Mouse (Mus musculus) adrenal gland, postnatal 25 days (tissue): Measurements from ENCODE around the gene Rps6ka4. TPM values are rescaled to one million over a fixed set of nuclear protein-coding genes. Genes with fewer than 3 reads are reported as not detected.

Experiments
- microRNA-seq, 2 experiments: library from miRNA; unstranded; fragments of <30 nt; microRNA quantifications; one replicate each; pipeline ENCODE4 v1.2.0; 2021
- total RNA-seq: library from RNA; stranded (reverse); gene quantifications from 2 replicates; pipeline ENCODE4 v1.2.3, GENCODE M21; 2021

Rps6ka4 gene
- total RNA-seq, 1 experiment from 2014 or later, result 38.6 TPM

Small RNA genes within 50 kb of the gene (microRNA-seq; reads per million reads assigned to microRNA genes)
- 0 reads per million in 2 experiments for gene Mir5046

Other genes with a start within 250 kb of the Rps6ka4 start
- gene Ccdc88b, start 17.6 kb upstream of the Rps6ka4 start, total RNA-seq, result 0.62 and 1.1 TPM in 2 replicates
- 95.2 and 108 TPM in 2 replicates for gene Trmt112, start 69.1 kb upstream of the Rps6ka4 start, total RNA-seq
- 196 and 278 TPM in 2 replicates for gene Prdx5, start 69.5 kb upstream of the Rps6ka4 start, total RNA-seq
- gene Esrra, start 81.2 kb upstream of the Rps6ka4 start, total RNA-seq, result 44.2 and 44.6 TPM in 2 replicates
- gene Catsperz, start 84.7 kb upstream of the Rps6ka4 start, total RNA-seq, result not detected in 2 replicates
- 0.12 TPM in 1 of 2 replicates, not detected in the other for gene Kcnk4, start 93.9 kb upstream of the Rps6ka4 start, total RNA-seq
- 44.1 and 53.7 TPM in 2 replicates for gene Bad, start 101.2 kb upstream of the Rps6ka4 start, total RNA-seq
- gene Gpr137, start 101.8 kb upstream of the Rps6ka4 start, total RNA-seq, result 48.7 and 54.8 TPM in 2 replicates
- gene Ppp1r14b, start 134.3 kb upstream of the Rps6ka4 start, total RNA-seq, result 140 and 178 TPM in 2 replicates
- gene Plcb3, start 135.8 kb upstream of the Rps6ka4 start, total RNA-seq, result 49.1 and 59.8 TPM in 2 replicates
- 102 and 139 TPM in 2 replicates for gene Fkbp2, start 139.9 kb upstream of the Rps6ka4 start, total RNA-seq
- gene Vegfb, start 147.0 kb upstream of the Rps6ka4 start, total RNA-seq, result 86.0 and 90.9 TPM in 2 replicates
- gene Dnajc4, start 151.9 kb upstream of the Rps6ka4 start, total RNA-seq, result 46.9 and 50.3 TPM in 2 replicates
- 35.9 and 50.6 TPM in 2 replicates for gene Nudt22, start 155.5 kb upstream of the Rps6ka4 start, total RNA-seq
- gene Trpt1, start 155.5 kb upstream of the Rps6ka4 start, total RNA-seq, result 15.9 and 19.5 TPM in 2 replicates
- 4.2 and 4.4 TPM in 2 replicates for gene Fermt3, start 178.8 kb upstream of the Rps6ka4 start, total RNA-seq
- 158 and 239 TPM in 2 replicates for gene Stip1, start 199.3 kb upstream of the Rps6ka4 start, total RNA-seq
- 42.7 and 52.1 TPM in 2 replicates for gene Macrod1, start 216.2 kb upstream of the Rps6ka4 start, total RNA-seq